Mouse (Mus musculus) bone marrow, adult 2 months (tissue): ENCODE data around the gene Gins1. TPM values are rescaled to one million over a fixed set of nuclear protein-coding genes. Genes with fewer than 3 reads are reported as not detected.

Experiments used
- H3K27ac ChIP-seq: fragments of 200-500 bp; 2 replicates; pipeline ENCODE4 v1.5.1; 2012; ENCODE audit warnings: low read depth, mild to moderate bottlenecking, control low read depth, inconsistent platforms, low read length; ENCODE audit not compliant: control insufficient read depth, poor library complexity, insufficient read depth
- H3K4me1 ChIP-seq: fragments of 200-500 bp; 2 replicates; pipeline ENCODE4 v1.6.1; 2011; ENCODE audit warnings: low read length; ENCODE audit not compliant: control insufficient read depth, insufficient read depth
- H3K4me3 ChIP-seq: fragments of 200-500 bp; replicated peaks from 2 replicates; pipeline ENCODE3; 2011; ENCODE audit warnings: mild to moderate bottlenecking, low read depth, low read length, control low read depth; ENCODE audit not compliant: control insufficient read depth
- CTCF ChIP-seq: fragments of 200-500 bp; IDR thresholded peaks from 2 replicates; pipeline ENCODE4 v1.5.1; 2011; ENCODE audit warnings: low read length, control low read depth; ENCODE audit not compliant: control insufficient read depth, insufficient read depth
- POLR2A ChIP-seq: fragments of 200-500 bp; IDR thresholded peaks from 2 replicates; pipeline ENCODE4 v1.6.1; 2011; ENCODE audit warnings: low read depth, mild to moderate bottlenecking, control low read depth, low read length, borderline replicate concordance; ENCODE audit not compliant: control insufficient read depth
- WGBS: fragments of 180-500 bp; shearing (Covaris S2); methylation state at CpG from one replicate; pipeline ENCODE4 v1.1.7; 2018; 5-methylcytosine and 5-hydroxymethylcytosine counted together
- polyA plus RNA-seq: library from polyadenylated mRNA; stranded (reverse); fragments of >200 nt; gene quantifications from 2 replicates; pipeline ENCODE4 v1.2.4, GENCODE M21; 2011; ENCODE audit warnings: low replicate concordance; ENCODE audit not compliant: missing spikeins, insufficient read depth, insufficient read length

Gins1 gene
- polyA plus RNA-seq, 1 experiment, result 37.4 TPM

DNA sequence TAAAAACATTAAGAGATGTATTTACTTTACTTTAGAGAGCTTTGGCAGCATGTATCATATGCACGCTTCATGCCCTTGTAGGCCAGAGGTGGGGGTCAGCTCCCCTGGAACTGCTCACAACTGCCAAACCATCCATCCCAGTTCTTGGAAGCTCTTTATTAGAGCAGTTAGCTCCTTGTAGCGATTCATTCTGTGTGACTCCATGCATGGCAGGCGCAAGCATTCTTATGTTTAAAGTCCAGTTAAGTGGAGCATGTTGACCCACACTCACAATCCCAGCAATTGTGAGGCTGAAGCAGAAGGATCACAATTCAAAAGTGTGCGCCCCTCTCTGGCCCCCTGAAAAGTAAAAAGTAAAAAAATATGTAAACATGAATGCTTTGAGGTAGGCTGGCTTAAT lies 27.6 kb upstream of the Gins1 start:
- Histone ChIP-seq H3K4me1 (no peaks in the 10 kb centered on the region), H3K27ac (no peak overlapping the region), H3K4me3 (no peak overlapping the region)
- no peak for TF ChIP-seq CTCF
- TF ChIP-seq POLR2A, result no peak
- 89% methylated on average over 4 of the region's 4 CpGs for WGBS

GRCm38 (mm10) chr2:150884075-150884778 lies 21.0 kb upstream of the Gins1 start:
- WGBS, result 88% methylated on average over 8 of the region's 8 CpGs
- no peaks in the 10 kb centered on the region; the same call in 1 of the 2 replicates for H3K4me1 ChIP-seq
- no peak for TF ChIP-seq CTCF
- no peak overlapping the region for H3K4me3 ChIP-seq
- no peak overlapping the region for H3K27ac ChIP-seq

GRCm38 (mm10) chr2:150884779-150885110 lies 20.5 kb upstream of the Gins1 start:
- no peak for TF ChIP-seq POLR2A
- WGBS, result 88% methylated on average over 1 of the region's 1 CpGs
- H3K4me3 ChIP-seq, result no peak overlapping the region
- no peak overlapping the region for H3K27ac ChIP-seq
- no peaks in the 10 kb centered on the region; the same call in 1 of the 2 replicates for H3K4me1 ChIP-seq

- 76% methylated on average over 1 of the region's 1 CpGs for WGBS
- Histone ChIP-seq H3K4me1 (no peaks in the 10 kb centered on the region; the same call in 1 of the 2 replicates), H3K27ac (no peak overlapping the region), H3K4me3 (no peak overlapping the region)
- TF ChIP-seq POLR2A (no peak), CTCF (no peak)
Observed at GRCm38 (mm10) chr2:150885814-150886213, 19.4 kb upstream of the Gins1 start.

GRCm38 (mm10) chr2:150886315-150886714 lies 18.9 kb upstream of the Gins1 start:
- TF ChIP-seq POLR2A (no peak), CTCF (no peak)
- H3K4me3 ChIP-seq, result no peak overlapping the region
- H3K27ac ChIP-seq, result no peak overlapping the region
- H3K4me1 ChIP-seq, result no peaks in the 10 kb centered on the region; the same call in 1 of the 2 replicates

- WGBS, result 62% methylated on average over 2 of the region's 2 CpGs
- no peak overlapping the region for H3K27ac ChIP-seq
- TF ChIP-seq POLR2A (no peak), CTCF (no peak)
- H3K4me3 ChIP-seq, result no peak overlapping the region
- H3K4me1 ChIP-seq, result no peaks in the 10 kb centered on the region; the same call in 1 of the 2 replicates
Observed at GRCm38 (mm10) chr2:150887370-150887769, 17.8 kb upstream of the Gins1 start.

DNA sequence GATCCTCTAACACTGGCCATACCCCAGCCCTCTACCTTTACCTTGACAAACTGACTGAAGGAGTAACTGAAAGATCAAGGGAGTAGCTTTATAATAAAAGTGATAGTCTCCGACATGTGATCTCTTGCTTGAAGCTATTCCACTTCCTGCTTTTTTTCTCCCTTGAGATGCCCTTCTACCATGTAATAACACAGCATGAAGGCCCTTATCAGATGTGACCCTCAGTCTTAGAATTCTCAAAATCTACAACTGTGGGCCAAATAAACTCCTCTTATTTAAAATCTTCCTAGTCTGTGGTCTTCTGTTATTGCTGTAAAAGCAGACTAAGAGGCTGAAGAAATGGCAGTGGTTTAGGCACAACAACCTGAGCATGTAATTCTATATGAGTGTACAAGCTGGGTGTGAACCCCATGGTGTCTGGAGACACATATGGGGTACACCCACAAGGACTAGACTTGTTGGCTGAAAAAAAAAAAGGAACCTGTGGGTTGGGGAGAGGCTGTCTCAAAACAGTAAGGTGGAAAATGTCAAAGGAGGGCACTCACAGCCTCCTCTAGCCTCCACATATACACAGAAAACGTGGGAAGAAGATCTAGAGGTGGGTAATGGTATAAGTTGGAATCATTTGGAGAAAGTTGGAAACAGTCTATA lies 10.5 kb upstream of the Gins1 start:
- no peak overlapping the region for H3K27ac ChIP-seq
- no peak overlapping the region for H3K4me3 ChIP-seq
- TF ChIP-seq CTCF, result no peak
- no peak for TF ChIP-seq POLR2A
- H3K4me1 ChIP-seq, result peaks cover 1% of the 10 kb centered on the region; the same call in 1 of the 2 replicates
- 76% methylated on average over 2 of the region's 2 CpGs for WGBS

DNA sequence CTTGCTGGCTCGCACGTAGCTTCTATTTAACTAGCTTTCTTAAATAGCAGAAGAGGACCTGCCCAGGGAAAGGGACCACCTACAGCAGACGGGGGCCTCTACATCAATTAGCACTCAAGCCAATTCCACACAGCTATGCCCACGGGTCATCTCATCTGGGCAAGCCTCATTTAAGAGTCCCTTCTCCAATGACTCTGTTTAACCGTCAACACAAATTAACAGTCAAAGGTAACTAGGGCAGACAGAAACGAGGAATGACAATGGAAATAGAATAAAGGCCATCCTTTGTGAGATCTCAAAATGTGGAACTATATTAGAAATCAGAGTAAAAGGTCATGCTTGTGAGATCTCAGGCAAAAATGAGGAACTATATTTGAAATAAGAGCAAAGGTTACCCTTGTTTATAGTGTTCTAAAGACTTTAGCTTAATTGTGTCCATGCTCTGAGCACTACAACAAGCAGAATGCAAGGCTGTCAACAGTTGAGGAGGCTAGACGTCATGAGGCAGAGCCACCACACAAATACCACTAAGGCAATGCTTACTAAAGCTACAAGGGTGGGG lies 9.4 kb upstream of the Gins1 start:
- no peak overlapping the region for H3K4me3 ChIP-seq
- 80% methylated on average over 7 of the region's 7 CpGs for WGBS

More for the DNA sequence above, 9.4 kb upstream of the Gins1 start:
- no peak overlapping the region; the same call in 1 of the 2 replicates for H3K27ac ChIP-seq
- TF ChIP-seq POLR2A (no peak), CTCF (no peak)
- peaks cover 1% of the 10 kb centered on the region; the same call in 1 of the 2 replicates for H3K4me1 ChIP-seq
